Mouse (Mus musculus) midbrain, embryonic 10.5 days (tissue): ENCODE results near the gene S100a4. TPM values are rescaled to one million over a fixed set of nuclear protein-coding genes. Genes with fewer than 3 reads are reported as not detected.
A peak's percentile ranks its signal among the peaks of the same experiment; 100 is the strongest.

Experiments
- DNase-seq: peaks from one replicate; pipeline ENCODE4 v3.0.0-alpha.2; 2017; ENCODE audit warnings: low spot score
- H3K27ac ChIP-seq: fragments of 300-500 bp; sonication (generic); replicated peaks from 2 replicates; pipeline ENCODE4 v1.5.1; 2016; ENCODE audit warnings: mild to moderate bottlenecking
- H3K27me3 ChIP-seq: fragments of 300-500 bp; sonication (generic); 2 replicates; pipeline ENCODE4 v1.6.1; 2016; ENCODE audit warnings: low read depth, mild to moderate bottlenecking; ENCODE audit not compliant: poor library complexity, severe bottlenecking
- H3K36me3 ChIP-seq: fragments of 300-500 bp; sonication (generic); 2 replicates; pipeline ENCODE4 v1.6.1; 2016; ENCODE audit warnings: mild to moderate bottlenecking, moderate library complexity
- H3K4me1 ChIP-seq: fragments of 300-500 bp; sonication (generic); 2 replicates; pipeline ENCODE4 v1.6.1; 2016
- H3K4me3 ChIP-seq: fragments of 300-500 bp; sonication (generic); 2 replicates; pipeline ENCODE4 v1.5.1; 2016; ENCODE audit warnings: mild to moderate bottlenecking, moderate library complexity
- H3K9me3 ChIP-seq: fragments of 300-500 bp; sonication (generic); replicated peaks from 2 replicates; pipeline ENCODE4 v1.6.1; 2016; ENCODE audit warnings: mild to moderate bottlenecking
- WGBS: fragments of 180-500 bp; shearing (Covaris S2); methylation state at CpG from one replicate; pipeline ENCODE4 v1.1.7; 2016; 5-methylcytosine and 5-hydroxymethylcytosine counted together
- polyA plus RNA-seq: library from polyadenylated mRNA; unstranded; fragments of >200 nt; fragmentation: Nextera tagmentation; extraction: Ambion mirVana; gene quantifications from 2 replicates; pipeline ENCODE4 v1.2.1, GENCODE M21; 2016

S100a4 gene
- polyA plus RNA-seq, 1 experiment from 2014 or later, result 0.35 TPM

DNA sequence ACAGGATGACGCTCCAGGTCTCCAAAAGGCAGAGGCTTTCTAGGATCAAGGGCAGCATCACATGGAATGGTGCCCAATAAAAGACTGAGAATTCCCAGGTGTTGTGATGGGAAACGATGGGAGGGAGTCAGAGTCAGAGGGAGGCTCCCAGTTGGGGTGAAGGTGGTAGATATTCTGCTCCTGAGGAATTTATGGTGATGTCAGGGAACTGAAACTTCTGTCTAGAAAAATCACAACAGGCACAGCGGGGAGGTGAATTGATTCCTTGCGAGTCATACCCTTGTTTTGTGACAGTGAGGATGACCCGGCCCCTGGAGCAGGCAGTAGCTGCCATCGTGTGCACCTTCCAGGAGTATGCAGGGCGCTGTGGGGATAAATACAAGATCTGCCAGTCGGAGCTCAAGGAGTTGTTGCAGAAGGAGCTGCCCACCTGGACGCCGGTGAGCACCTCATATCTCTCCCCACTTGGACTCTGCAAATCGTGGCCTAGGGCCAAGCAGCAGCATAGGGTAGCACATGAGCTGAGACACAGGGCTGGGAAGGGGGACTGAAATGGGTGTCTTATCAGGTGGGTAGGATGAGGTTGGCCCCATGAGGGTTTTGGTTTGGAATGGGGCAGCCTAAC, 2.0 kb upstream of the S100a4 start, which contains the start of gene Gm42674:
Gene Gm42674 (plus strand): TSS at position 419 of the 625 bp plus-strand sequence.
- WGBS, result 83% methylated on average over 11 of the region's 11 CpGs
- Histone ChIP-seq H3K36me3 (no peaks in the 10 kb centered on the region), H3K27me3 (no peaks in the 10 kb centered on the region), H3K4me1 (0 out of 2 replicates have a peak, but pooled peaks cover 3% of the 10 kb centered on the region), H3K9me3 (no peaks in the 10 kb centered on the region), H3K4me3 (no peak within 1 kb of the TSS), H3K27ac (no peak within 1 kb of the TSS)
- DNase-seq, result no peak

DNA sequence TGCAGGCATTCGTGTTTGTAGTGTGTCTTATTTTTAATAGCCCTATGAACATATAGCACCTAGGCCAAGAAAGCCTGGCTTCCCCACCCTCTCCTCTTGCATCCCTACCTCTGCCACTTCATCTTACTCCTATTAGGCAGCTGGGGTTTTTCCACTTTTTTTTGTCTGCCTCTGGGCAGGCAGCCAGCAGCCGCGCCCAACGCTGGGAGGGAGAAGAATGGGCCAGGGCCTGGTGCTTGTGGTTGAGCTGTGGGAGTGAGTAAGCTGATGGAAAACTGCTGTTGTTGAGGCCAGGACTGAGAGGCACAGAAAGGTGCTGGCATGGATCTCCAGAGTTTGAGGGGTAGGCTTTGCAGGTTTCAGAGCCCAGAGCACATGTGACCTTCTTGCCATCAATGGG, 845 bp downstream of the S100a4 start:
- Histone ChIP-seq H3K27ac (no peak overlapping the region), H3K36me3 (no peaks in the 10 kb centered on the region), H3K4me3 (no peak overlapping the region), H3K9me3 (no peaks in the 10 kb centered on the region), H3K4me1 (no peaks in the 10 kb centered on the region), H3K27me3 (no peaks in the 10 kb centered on the region)
- 92% methylated on average over 4 of the region's 4 CpGs for WGBS
- DNase-seq, result no peak

DNA sequence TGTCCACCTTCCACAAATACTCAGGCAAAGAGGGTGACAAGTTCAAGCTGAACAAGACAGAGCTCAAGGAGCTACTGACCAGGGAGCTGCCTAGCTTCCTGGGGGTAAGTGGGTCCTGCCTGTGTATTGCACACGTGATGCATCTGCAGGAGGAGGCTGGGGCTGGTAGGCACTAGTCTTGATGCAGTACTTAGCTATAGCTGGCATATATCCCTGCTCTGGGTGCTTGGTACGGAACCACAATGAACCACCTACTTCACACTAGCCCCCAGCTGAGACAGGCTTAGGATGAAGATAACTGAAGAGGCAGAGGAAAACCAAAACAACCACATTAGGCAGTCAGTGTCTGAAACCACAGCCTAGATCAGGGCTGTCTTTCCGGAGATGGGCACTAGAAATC, 1.5 kb downstream of the S100a4 start:
- no peak for DNase-seq
- Histone ChIP-seq H3K36me3 (no peaks in the 10 kb centered on the region), H3K4me3 (no peak overlapping the region), H3K4me1 (no peaks in the 10 kb centered on the region), H3K27me3 (no peaks in the 10 kb centered on the region), H3K9me3 (no peaks in the 10 kb centered on the region), H3K27ac (no peak overlapping the region)
- 86% methylated on average over 3 of the region's 3 CpGs for WGBS

DNA sequence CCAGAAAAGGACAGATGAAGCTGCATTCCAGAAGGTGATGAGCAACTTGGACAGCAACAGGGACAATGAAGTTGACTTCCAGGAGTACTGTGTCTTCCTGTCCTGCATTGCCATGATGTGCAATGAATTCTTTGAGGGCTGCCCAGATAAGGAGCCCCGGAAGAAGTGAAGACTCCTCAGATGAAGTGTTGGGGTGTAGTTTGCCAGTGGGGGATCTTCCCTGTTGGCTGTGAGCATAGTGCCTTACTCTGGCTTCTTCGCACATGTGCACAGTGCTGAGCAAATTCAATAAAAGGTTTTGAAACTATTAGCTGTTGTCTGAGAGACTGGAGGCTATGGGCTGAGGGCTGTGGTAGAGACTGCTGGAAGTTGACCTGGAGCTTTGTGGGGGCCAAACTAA, 2.2 kb downstream of the S100a4 start:
- H3K4me1 ChIP-seq, result no peaks in the 10 kb centered on the region
- no peaks in the 10 kb centered on the region for H3K36me3 ChIP-seq
- no peak overlapping the region for H3K27ac ChIP-seq
- H3K4me3 ChIP-seq, result no peak overlapping the region
- H3K9me3 ChIP-seq, result no peaks in the 10 kb centered on the region
- H3K27me3 ChIP-seq, result no peaks in the 10 kb centered on the region
- WGBS, result 85% methylated on average over 2 of the region's 2 CpGs
- no peak for DNase-seq

DNA sequence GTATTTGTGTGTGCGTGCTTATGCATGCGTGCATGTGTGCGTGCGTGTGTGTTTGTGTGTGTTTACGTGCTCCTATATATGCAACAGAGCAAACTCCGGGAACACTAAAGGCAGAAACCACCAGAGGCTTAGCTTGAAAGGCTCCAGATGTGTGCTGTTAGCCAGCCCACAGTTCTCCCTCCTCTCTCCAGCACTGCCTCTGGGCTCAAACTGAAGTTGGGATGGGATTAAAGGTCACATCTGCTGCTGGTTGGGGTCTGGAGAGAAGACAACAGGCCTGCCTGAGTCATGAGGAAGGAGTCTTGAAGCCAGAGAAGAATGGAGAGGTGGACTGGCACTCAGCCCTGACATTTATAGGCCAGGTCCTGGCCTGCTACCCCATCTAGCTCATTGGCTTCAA, 2.6 kb downstream of the S100a4 start:
- WGBS, result 88% methylated on average over 6 of the region's 6 CpGs
- Histone ChIP-seq H3K27ac (no peak overlapping the region), H3K4me1 (no peaks in the 10 kb centered on the region), H3K27me3 (no peaks in the 10 kb centered on the region), H3K36me3 (no peaks in the 10 kb centered on the region), H3K9me3 (no peaks in the 10 kb centered on the region), H3K4me3 (no peak overlapping the region)
- DNase-seq, result peak; percentile 29

DNA sequence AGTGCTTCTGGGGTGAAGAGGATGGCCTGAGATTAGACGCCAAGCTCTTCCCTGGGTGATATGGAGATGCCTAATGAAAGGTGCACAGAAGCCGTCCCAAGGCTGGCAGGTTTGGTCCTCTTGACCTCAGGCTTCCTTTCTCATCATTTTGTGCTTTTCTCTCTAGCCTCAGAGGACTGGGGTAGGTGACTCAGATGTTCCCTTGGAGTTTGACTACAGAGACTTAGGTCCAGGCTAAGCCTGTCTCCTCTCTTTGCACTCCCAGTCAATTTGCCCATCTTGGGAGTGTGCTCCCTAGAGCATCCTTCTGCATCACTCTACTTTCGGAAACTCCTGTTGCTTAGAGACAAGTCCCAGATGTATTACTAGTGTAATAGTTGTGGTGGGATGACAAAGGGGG, 3.8 kb downstream of the S100a4 start:
- Histone ChIP-seq H3K36me3 (no peaks in the 10 kb centered on the region), H3K9me3 (no peaks in the 10 kb centered on the region), H3K4me1 (no peaks in the 10 kb centered on the region), H3K27me3 (no peaks in the 10 kb centered on the region), H3K27ac (no peak overlapping the region), H3K4me3 (no peak overlapping the region)
- WGBS, result 85% methylated on average over 3 of the region's 3 CpGs
- no peak for DNase-seq

DNA sequence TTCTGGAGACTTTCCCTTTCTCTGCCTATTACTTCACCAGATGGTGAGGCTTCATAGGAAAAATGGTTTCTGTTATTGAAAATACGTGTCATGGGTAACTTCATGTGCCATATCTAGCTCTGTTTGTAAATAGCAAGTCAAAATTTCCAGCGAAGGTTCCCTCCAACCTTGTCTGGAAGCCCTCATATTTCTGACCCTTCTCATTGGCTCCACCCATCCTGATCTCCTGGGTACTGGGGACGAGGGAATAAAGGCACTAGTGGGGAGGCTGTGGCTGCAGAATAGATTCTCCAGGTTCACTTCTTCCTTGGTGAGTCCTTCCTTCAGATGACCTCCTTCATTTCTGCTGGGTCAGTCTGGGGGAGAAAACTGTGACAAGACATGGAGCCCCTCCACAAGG, 4.7 kb downstream of the S100a4 start, which contains the start of gene S100a5:
Gene S100a5 (plus strand): TSS at position 301 of the 400 bp plus-strand sequence.
- WGBS, result 59% methylated on average over 3 of the region's 3 CpGs
- Histone ChIP-seq H3K9me3 (no peaks in the 10 kb centered on the region), H3K36me3 (no peaks in the 10 kb centered on the region), H3K27me3 (peaks cover 4% of the 10 kb centered on the region), H3K4me1 (peaks cover 8% of the 10 kb centered on the region), H3K4me3 (no peak within 1 kb of the TSS), H3K27ac (no peak within 1 kb of the TSS)
- no peak for DNase-seq

DNA sequence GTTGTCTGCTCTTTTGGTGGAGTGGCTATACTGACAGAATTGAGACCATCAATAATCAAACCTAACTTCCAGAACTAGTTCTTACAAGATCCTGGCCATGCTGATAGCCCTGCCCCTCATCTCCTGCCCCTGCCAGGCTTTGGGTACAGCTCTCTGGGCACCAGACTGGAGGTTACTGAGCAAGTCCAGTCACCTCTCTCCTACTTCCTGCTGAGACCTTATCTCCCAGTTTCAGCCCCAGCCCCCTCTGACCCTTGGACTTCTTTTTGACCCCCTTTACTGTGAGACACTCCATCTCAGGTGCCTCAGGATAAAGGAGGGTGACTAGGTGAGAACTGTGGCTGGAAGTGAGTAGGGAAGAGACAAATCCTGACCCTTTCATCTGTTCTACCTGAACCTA, 5.5 kb downstream of the S100a4 start:
- no peaks in the 10 kb centered on the region for H3K9me3 ChIP-seq
- DNase-seq, result no peak
- peaks cover 13% of the 10 kb centered on the region for H3K27me3 ChIP-seq
- no peaks in the 10 kb centered on the region for H3K36me3 ChIP-seq
- H3K27ac ChIP-seq, result no peak overlapping the region
- no peak overlapping the region for H3K4me3 ChIP-seq
- peaks cover 13% of the 10 kb centered on the region for H3K4me1 ChIP-seq

DNA sequence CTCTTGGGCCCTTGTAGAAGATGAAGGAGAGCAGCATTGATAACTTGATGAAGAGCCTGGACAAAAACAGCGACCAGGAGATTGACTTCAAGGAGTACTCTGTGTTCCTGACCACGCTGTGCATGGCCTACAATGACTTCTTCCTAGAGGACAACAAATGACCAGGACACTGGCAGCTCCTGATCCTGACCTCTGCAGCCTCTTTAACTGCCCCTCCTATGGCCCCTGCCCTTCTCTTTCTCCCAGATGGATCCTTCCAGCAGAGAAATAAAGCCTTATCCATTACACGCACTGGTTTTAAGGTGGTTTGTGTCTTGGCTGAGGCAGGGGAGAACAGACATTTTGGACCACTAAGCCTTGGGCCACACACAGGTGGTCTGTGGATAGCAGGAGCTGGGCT, 7.9 kb downstream of the S100a4 start:
- no peak overlapping the region for H3K27ac ChIP-seq
- no peak overlapping the region for H3K4me3 ChIP-seq
- H3K4me1 ChIP-seq, result peaks cover 13% of the 10 kb centered on the region
- WGBS, result 86% methylated on average over 3 of the region's 3 CpGs
- peaks cover 14% of the 10 kb centered on the region for H3K27me3 ChIP-seq
- no peaks in the 10 kb centered on the region for H3K36me3 ChIP-seq
- no peak for DNase-seq
- H3K9me3 ChIP-seq, result no peaks in the 10 kb centered on the region

DNA sequence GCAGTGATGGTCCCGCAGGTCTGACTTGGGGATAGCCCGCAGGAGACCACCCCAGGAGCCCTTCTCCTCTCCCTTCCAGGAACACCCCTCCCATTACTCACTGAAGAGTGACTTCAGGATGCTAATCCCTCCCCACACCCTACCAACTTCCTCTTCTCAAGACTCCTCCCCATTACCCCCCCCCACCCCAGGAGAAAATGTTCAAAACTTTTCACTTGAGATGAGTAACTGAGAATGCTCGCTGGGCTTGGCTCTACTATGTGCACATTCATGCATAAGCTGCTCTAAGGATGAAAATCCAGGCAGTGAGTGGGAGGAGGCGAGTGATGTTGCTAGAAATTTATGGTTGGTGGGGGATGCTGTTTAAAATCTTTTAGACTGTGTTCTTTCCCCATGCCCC, 8.5 kb downstream of the S100a4 start:
- H3K4me3 ChIP-seq, result no peak overlapping the region
- H3K27ac ChIP-seq, result no peak overlapping the region

DNA sequence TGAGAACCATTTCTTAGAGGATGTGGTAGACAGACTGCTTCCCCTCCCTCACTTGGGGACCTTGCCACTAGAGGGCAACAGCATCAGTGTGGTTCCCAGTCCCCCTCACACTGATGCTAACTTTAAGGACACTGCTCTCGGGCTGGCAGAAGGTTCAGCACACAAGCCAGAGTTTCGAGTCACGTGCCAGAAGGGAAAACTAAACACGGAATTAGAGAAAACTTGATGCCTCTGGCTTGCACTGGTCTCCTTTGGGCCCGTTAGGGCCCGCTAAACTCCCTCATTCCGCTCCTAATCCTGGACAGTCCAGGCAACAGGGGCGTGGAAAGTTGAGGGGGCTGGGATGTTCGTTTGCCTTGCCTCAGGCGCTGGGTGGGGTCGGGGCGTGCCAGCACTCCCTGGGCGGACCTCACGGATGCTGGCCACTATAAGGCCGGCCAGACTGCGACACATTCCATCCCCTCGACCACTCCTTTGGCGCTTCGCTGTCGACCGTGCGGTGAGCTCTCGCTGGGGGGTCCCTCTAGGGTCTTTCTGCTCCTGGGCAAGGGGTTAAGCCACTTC, 9.2 kb downstream of the S100a4 start, which contains the start of gene S100a6:
Gene S100a6 (plus strand): TSS at position 155 of the 564 bp plus-strand sequence.
- WGBS, result under 1% methylated on average over 23 of the region's 23 CpGs
- peak within 1 kb of the TSS; percentile 64 for H3K27ac ChIP-seq
- peak; percentile 72 for DNase-seq
- no peaks in the 10 kb centered on the region for H3K9me3 ChIP-seq
- peaks cover 13% of the 10 kb centered on the region for H3K4me1 ChIP-seq
- peaks cover 14% of the 10 kb centered on the region for H3K27me3 ChIP-seq
- H3K36me3 ChIP-seq, result no peaks in the 10 kb centered on the region
- H3K4me3 ChIP-seq, result peak within 1 kb of the TSS; percentile 57

More for the DNA sequence above, 8.5 kb downstream of the S100a4 start:
- Histone ChIP-seq H3K27me3 (peaks cover 14% of the 10 kb centered on the region), H3K9me3 (no peaks in the 10 kb centered on the region), H3K36me3 (no peaks in the 10 kb centered on the region), H3K4me1 (peaks cover 13% of the 10 kb centered on the region)
- no peak for DNase-seq
- 67% methylated on average over 4 of the region's 4 CpGs for WGBS

DNA sequence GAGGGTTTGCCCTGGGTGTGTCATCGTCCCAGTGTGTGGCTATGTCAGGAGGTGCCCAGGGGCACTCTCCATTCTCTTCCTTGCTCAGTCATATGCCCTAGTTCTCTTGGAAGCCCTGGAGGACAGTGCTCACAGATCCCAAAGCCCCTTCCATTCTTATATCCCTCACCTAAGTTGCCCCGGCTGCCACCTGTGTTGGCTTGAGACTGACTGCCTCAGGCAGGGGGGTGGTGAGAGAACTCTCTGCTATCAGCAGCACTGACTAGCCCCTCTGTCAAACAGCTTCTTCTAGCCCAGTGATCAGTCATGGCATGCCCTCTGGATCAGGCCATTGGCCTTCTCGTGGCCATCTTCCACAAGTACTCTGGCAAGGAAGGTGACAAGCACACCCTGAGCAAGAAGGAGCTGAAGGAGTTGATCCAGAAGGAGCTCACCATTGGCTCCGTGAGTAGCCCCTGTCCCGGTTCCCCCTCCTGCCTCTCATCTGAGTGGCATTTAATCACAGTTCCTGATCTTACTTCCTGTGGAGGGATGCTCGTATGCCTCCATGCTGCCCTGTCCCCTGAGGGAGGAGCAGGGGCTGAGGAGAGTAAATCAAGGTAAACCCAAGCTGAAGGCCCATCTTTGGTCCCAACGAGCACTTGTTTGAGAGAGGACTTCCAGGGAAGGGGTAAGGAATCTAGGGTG, 10.0 kb downstream of the S100a4 start:
- WGBS, result 68% methylated on average over 7 of the region's 7 CpGs
- DNase-seq, result no peak
- peaks cover 13% of the 10 kb centered on the region for H3K4me1 ChIP-seq
- peak overlapping the region; percentile 64; the same call in 1 of the 2 replicates for H3K27ac ChIP-seq
- peak overlapping the region; percentile 57 for H3K4me3 ChIP-seq
- no peaks in the 10 kb centered on the region for H3K9me3 ChIP-seq
- H3K27me3 ChIP-seq, result peaks cover 14% of the 10 kb centered on the region
- H3K36me3 ChIP-seq, result no peaks in the 10 kb centered on the region

DNA sequence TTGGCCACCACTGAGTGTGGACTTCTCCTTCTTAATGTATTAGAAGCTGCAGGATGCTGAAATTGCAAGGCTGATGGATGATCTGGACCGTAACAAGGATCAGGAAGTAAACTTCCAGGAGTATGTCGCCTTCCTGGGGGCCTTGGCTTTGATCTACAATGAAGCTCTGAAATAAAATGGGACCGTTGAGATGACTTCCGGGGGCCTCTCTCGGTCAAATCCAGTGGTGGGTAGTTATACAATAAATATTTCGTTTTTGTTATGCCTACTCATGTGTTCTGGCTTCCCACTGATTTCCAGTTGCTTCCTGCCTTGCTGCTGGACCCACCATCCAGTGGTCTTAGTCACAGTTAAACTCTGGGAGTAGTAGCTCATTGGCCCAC, 10.6 kb downstream of the S100a4 start:
- DNase-seq, result no peak
- WGBS, result 95% methylated on average over 6 of the region's 6 CpGs
- Histone ChIP-seq H3K9me3 (no peaks in the 10 kb centered on the region), H3K36me3 (no peaks in the 10 kb centered on the region), H3K27ac (no peak overlapping the region), H3K4me1 (peaks cover 13% of the 10 kb centered on the region), H3K4me3 (no peak overlapping the region), H3K27me3 (peaks cover 14% of the 10 kb centered on the region)
